Mouse (Mus musculus) heart, adult 2 months (tissue): ENCODE results near the gene Wfdc11. TPM values are rescaled to one million over a fixed set of nuclear protein-coding genes. Genes with fewer than 3 reads are reported as not detected.

Source experiments
- DNase-seq, 2 experiments: peaks; one replicate each; pipeline ENCODE4 v3.0.0; 2021
- H3K27ac ChIP-seq: fragments of 200-600 bp; 2 replicates; pipeline ENCODE4 v1.8.1; 2022
- H3K27me3 ChIP-seq: fragments of 200-500 bp; 2 replicates; pipeline ENCODE4 v1.6.1; 2012; ENCODE audit warnings: mild to moderate bottlenecking, low read length, inconsistent platforms, mixed read lengths; ENCODE audit not compliant: control insufficient read depth, insufficient read depth
- H3K36me3 ChIP-seq: fragments of 200-500 bp; 2 replicates; pipeline ENCODE4 v1.6.1; 2012; ENCODE audit warnings: low read length, inconsistent platforms; ENCODE audit not compliant: control insufficient read depth, insufficient read depth
- H3K4me1 ChIP-seq: fragments of 200-500 bp; 2 replicates; pipeline ENCODE4 v1.6.1; 2011; ENCODE audit warnings: low read length; ENCODE audit not compliant: control insufficient read depth, insufficient read depth
- H3K4me3 ChIP-seq: fragments of 200-600 bp; 2 replicates; pipeline ENCODE4 v1.8.1; 2022
- H3K79me2 ChIP-seq: fragments of 200-500 bp; replicated peaks from 2 replicates; pipeline ENCODE4 v1.6.1; 2012; ENCODE audit warnings: mild to moderate bottlenecking, inconsistent platforms, low read length, moderate library complexity, mixed read lengths; ENCODE audit not compliant: control insufficient read depth, insufficient read depth
- H3K9ac ChIP-seq: fragments of 200-500 bp; 2 replicates; pipeline ENCODE4 v1.6.1; 2012; ENCODE audit warnings: low read depth, mild to moderate bottlenecking, control low read depth, inconsistent platforms, low read length, mixed read lengths
- CTCF ChIP-seq: fragments of 200-600 bp; IDR thresholded peaks from 2 replicates; pipeline ENCODE4 v1.8.1; 2022; ENCODE audit warnings: antibody characterized with exemption, mild to moderate bottlenecking, moderate library complexity
- EP300 ChIP-seq: fragments of 200-500 bp; IDR thresholded peaks from 2 replicates; pipeline ENCODE4 v1.6.1; 2011; ENCODE audit warnings: low read depth, low read length, control low read depth; ENCODE audit not compliant: insufficient read depth
- POLR2A ChIP-seq: fragments of 200-500 bp; IDR thresholded peaks from 2 replicates; pipeline ENCODE4 v1.6.1; 2011; ENCODE audit warnings: mild to moderate bottlenecking, low read depth, low read length, control low read depth; ENCODE audit not compliant: insufficient read depth
- WGBS: fragments of 180-500 bp; shearing (Covaris S2); methylation state at CpG from one replicate; pipeline ENCODE4 v1.1.7; 2018; 5-methylcytosine and 5-hydroxymethylcytosine counted together
- intact Hi-C: fragments of 180-260 bp; cut with DNase I; formaldehyde crosslinking; loops from one replicate; pipeline ENCODE4 v1.15.1; 2025
- polyA plus RNA-seq: library from polyadenylated mRNA; depleted of rRNA; stranded (reverse); fragments of >200 nt; gene quantifications from 2 replicates; pipeline ENCODE4 v1.2.3, GENCODE M21; 2012
- total RNA-seq, 2 experiments: library from RNA; stranded (reverse); gene quantifications; 2 replicates each; pipeline ENCODE4 v1.2.3; 2021

Wfdc11 gene
- total and polyA plus RNA-seq, 3 experiments: not detected

DNA sequence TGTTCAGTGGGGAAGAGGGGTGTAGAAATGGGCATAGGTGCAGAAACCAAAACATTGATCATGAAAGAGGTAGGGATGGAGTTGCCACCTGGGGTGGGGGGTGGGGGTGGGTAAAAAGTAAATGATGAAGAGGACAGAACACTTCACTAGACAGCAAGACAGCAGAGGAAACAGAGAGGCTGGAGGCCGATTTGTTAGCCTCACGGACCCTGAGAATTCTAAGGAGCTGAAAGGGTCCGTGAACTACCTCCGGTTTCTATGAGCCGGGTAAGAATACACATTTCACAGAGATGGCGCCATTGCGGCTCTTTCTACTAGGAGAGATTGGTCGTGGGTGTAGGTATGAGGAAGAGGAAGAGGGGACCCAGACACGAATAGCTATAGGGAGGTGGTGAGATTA is 17.4 kb downstream of the Wfdc11 start, which contains the start of gene Wfdc9:
TSS of gene Wfdc9 (minus strand) at position 101 of the 400 bp plus-strand sequence.
- Histone ChIP-seq H3K79me2 (no peaks in the 10 kb centered on the region), H3K27ac (no peak within 1 kb of the TSS), H3K9ac (no peak within 1 kb of the TSS), H3K4me1 (no peaks in the 10 kb centered on the region), H3K36me3 (no peaks in the 10 kb centered on the region), H3K4me3 (no peak within 1 kb of the TSS), H3K27me3 (no peaks in the 10 kb centered on the region)
- TF ChIP-seq EP300: no peak
- DNase-seq: no peak
- 73% methylated on average over 9 of the region's 9 CpGs for WGBS
- intact Hi-C loops: no loop called here

DNA sequence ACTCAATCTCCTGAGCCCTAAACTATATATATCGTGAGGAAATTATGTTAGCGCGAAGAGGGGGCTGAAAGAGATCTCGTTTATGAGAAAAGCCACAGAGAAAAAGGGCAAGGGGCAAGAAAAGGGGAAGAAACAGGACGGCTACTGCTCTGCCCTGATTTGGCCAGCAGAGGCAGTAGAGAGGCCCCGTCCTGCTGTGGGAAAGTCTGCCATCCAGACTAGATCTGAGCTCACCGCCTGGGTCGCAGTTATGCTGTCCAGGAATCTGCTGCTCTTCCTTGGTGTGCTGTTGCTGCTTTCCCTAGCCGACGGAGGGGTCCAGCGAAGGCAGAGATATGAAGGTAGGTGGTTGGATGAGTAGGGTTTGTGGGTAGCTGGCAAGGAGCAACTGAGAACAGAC is 18.0 kb downstream of the Wfdc11 start, which contains the start of gene Wfdc10:
TSS of gene Wfdc10 (plus strand) at position 189 of the 400 bp plus-strand sequence.
- peak; percentile 27 to 37 for DNase-seq
- Histone ChIP-seq H3K36me3 (no peaks in the 10 kb centered on the region), H3K9ac (no peak within 1 kb of the TSS), H3K27ac (no peak within 1 kb of the TSS), H3K79me2 (no peaks in the 10 kb centered on the region), H3K4me3 (no peak within 1 kb of the TSS), H3K27me3 (no peaks in the 10 kb centered on the region), H3K4me1 (no peaks in the 10 kb centered on the region)
- 15% methylated on average over 11 of the region's 11 CpGs for WGBS
- TF ChIP-seq POLR2A (no peak), EP300 (no peak), CTCF (peak; percentile 83)
- intact Hi-C loops: no loop called here

DNA sequence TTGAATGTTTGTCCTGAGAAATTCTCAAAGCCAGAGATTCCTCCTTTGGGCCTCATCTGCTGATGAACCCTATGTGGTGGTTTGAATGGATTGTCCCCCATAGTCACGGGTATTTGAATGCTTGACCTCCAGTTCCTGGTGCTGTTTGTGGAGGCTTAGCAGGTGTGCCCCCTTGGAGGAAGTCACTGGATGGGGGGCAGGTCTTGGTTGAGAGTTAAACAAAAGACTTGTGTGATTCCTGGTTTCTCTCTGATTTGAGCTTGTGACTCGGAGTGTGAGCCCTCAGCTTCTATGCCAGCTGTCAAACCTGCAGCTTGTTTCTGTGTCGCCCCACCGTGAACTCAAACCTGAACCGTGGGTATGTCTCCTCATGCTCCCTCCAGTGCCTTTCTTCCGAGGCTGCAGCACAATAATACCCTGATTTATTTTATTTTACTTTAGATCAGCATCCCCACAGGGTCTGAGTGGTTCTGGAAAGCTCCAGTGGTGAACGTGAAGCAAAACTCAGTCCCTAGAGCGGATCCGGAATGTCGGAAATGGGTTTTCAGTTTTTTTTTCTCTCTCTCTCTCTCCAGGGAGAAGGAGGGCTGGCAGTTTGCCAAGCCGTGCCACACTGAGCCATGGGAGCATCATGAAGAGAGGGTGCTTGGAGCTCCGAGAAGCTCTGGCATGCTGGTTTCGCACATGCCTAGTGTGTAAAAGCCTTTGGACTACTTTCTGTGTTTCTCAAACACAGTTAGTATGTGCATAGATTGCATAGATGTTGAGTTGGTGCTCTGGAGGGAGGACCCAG is 31.8 kb downstream of the Wfdc11 start:
- Histone ChIP-seq H3K4me3 (no peak overlapping the region), H3K27me3 (no peaks in the 10 kb centered on the region), H3K27ac (no peak overlapping the region), H3K4me1 (no peaks in the 10 kb centered on the region), H3K79me2 (no peaks in the 10 kb centered on the region), H3K36me3 (no peaks in the 10 kb centered on the region), H3K9ac (no peak overlapping the region)
- TF ChIP-seq EP300 (no peak), POLR2A (no peak), CTCF (no peak)
- DNase-seq: no peak
- 67% methylated on average over 13 of the region's 13 CpGs for WGBS
- intact Hi-C loops: no loop called here

DNA sequence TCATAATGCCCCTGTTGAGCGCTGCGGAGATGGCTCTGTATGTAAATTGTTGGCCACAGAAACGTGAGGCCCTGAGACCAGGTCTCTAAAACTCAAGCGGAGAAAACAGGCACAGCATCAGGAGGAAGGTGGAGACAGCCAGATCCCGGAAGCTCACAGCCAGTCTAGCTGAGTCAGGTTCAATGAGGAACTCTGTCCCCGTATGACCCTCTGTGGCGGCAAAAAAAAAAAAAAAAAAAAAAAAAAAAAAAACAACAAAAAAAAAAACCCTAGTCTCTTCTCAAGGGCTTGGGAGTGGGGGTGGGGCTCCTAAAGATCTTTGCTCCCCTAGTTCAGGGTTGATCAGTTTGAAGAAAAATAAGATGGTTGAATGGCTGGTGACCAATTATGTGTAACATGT is 32.8 kb downstream of the Wfdc11 start:
- peak in 1 of 2 experiments; percentile 8 for DNase-seq
- TF ChIP-seq EP300 (no peak), CTCF (no peak), POLR2A (no peak)
- Histone ChIP-seq H3K27ac (no peak overlapping the region), H3K27me3 (no peaks in the 10 kb centered on the region), H3K4me1 (no peaks in the 10 kb centered on the region), H3K36me3 (no peaks in the 10 kb centered on the region), H3K4me3 (no peak overlapping the region), H3K9ac (no peak overlapping the region), H3K79me2 (no peaks in the 10 kb centered on the region)
- intact Hi-C loops: no loop called here
- 61% methylated on average over 7 of the region's 7 CpGs for WGBS

DNA sequence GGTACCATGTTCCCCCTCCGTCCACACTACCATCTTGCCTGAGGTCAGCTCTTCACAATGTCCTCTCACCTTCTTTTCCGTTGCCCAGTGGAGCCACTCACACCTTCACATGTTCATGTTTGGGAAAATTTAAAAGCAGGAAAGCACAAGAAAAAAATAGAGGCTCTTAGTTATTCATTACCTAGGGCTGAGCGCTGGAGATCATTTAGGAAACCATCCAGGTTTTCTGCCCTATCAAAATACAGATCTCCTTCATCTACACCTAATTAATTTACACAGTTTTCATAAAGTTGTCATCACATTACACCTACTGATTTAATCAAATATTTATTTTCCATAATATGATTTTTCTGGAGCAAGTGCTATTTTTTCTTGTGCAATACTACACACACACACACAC is 35.2 kb downstream of the Wfdc11 start, which contains the start of gene Wfdc16:
TSS of gene Wfdc16 (minus strand) at position 101 of the 400 bp plus-strand sequence.
- DNase-seq: no peak

DNA sequence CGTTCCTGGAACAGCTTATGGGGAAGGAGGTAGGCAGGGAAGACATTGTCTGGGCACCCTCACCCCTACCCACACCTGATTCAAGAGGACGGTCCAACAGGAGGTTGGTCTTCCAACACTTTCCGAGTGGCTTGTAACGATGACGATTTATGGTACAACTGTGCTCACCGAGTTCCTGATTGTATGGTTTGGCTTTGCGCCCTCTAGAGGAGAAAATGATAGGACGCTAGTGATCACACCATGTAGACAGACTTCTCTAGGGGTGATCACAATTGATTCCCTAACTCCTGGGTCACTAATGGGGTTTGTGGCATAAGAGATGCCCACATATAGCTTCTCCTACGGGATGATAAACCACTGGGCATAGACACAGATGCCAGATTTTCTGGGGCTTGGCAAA is 38.6 kb downstream of the Wfdc11 start:
- intact Hi-C loops: no loop called here
- TF ChIP-seq CTCF: peak; percentile 13; the same call in 1 of the 2 replicates
- no peak for TF ChIP-seq EP300
- 80% methylated on average over 9 of the region's 9 CpGs for WGBS
- H3K79me2 ChIP-seq: no peaks in the 10 kb centered on the region
- DNase-seq: no peak
- no peak overlapping the region for H3K4me3 ChIP-seq
- H3K9ac ChIP-seq: no peak overlapping the region
- H3K27ac ChIP-seq: no peak overlapping the region
- H3K27me3 ChIP-seq: no peaks in the 10 kb centered on the region
- H3K4me1 ChIP-seq: no peaks in the 10 kb centered on the region
- H3K36me3 ChIP-seq: no peaks in the 10 kb centered on the region

More for the DNA sequence above, 35.2 kb downstream of the Wfdc11 start, which contains the start of gene Wfdc16:
- TF ChIP-seq EP300 (no peak), CTCF (no peak), POLR2A (no peak)
- no peak within 1 kb of the TSS for H3K4me3 ChIP-seq
- H3K9ac ChIP-seq: no peak within 1 kb of the TSS
- no peaks in the 10 kb centered on the region for H3K36me3 ChIP-seq
- H3K27ac ChIP-seq: no peak within 1 kb of the TSS
- no peaks in the 10 kb centered on the region for H3K79me2 ChIP-seq
- intact Hi-C loops: no loop called here
- no peaks in the 10 kb centered on the region for H3K27me3 ChIP-seq
- 84% methylated on average over 3 of the region's 3 CpGs for WGBS
- H3K4me1 ChIP-seq: no peaks in the 10 kb centered on the region
